Comparison of ENCODE assay signal across 8 mouse cellular contexts in the genomic region with DNA sequence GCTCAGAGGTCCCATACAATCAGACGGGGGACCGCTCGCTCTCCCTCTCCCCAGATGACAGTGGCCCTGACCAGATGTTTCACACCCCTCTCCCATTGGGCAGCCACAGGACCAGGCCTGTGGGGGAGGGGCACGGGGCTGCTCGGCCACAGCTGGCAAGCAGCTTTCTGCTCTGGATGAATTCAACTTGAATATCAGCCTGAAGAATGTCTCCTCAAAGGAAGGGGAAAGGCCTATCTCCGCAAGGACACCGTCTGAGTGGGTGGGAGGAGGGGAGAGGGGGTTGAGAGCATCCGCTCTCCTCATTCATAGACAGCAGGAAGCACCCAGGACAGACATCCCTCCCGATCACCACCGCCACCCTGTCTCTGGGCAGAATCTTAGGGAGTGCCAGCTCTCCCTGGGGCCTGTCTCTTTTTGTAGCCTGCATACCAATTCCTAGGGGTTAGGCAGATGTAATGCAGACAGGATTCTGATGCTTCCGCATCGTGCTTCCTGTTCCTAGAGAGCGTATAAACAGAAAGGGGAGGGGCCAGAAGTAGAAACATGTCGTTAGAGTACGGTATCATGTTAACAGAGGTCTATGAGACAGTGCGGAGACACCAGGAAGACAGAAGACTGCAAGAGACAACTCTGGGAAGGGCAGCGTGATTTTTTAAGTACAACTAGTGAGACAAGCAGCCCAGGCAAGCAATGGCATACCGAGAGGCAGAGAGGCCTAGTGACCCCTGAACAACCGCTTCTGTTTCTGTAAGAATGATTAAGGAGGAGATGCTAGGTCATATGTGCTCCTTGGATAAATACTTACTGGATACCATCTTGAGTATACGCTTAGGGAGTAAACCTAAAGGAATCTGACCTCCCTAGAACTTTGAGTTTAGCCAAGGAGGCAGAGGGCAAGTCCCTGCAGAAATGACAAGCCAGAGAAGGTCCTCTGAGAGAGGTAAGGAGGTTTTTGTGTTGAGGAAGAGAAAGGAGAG.
DNase-seq lines count a peak whose midpoint lies in the region; ATAC-seq lines count a peak whose summit lies in the region.

No protein-coding gene starts in this region.

- peak overlapping the region; percentile 9; the same call in 1 of the 2 replicates for H3K4me2 ChIP-seq in kidney, embryonic 14.5 days (replicated peaks; ENCODE audit: low read depth, low read length)
- peak overlapping the region; percentile 3; the same call in 1 of the 2 replicates for H3K4me2 ChIP-seq in embryonic facial prominence, embryonic 11.5 days (ENCODE audit: low read depth, low read length)
- peak overlapping the region; percentile 32 for H3K4me2 ChIP-seq in intestine, embryonic 15.5 days (replicated peaks)
- peak overlapping the region; percentile 32; the same call in 1 of the 2 replicates for H3K4me2 ChIP-seq in midbrain, embryonic 12.5 days (replicated peaks)

- H3K36me3 ChIP-seq in kidney, embryonic 14.5 days (ENCODE audit: control insufficient read depth, insufficient read depth, low read length), result no peaks in the 10 kb centered on the region
- no peaks in the 10 kb centered on the region for H3K36me3 ChIP-seq in embryonic facial prominence, embryonic 11.5 days (replicated peaks; ENCODE audit: control insufficient read depth, insufficient read depth, low read depth, low read length)
- no peaks in the 10 kb centered on the region for H3K36me3 ChIP-seq in intestine, embryonic 15.5 days
- no peaks in the 10 kb centered on the region for H3K36me3 ChIP-seq in midbrain, embryonic 12.5 days

- peak overlapping the region; percentile 20; the same call in 1 of the 2 replicates for H3K9ac ChIP-seq in kidney, embryonic 14.5 days (ENCODE audit: low read depth, low read length)
- peak overlapping the region; percentile 40 for H3K9ac ChIP-seq in embryonic facial prominence, embryonic 11.5 days (replicated peaks; ENCODE audit: low read length)
- H3K9ac ChIP-seq in intestine, embryonic 15.5 days, result no peak overlapping the region
- no peak overlapping the region; the same call in 1 of the 2 replicates for H3K9ac ChIP-seq in midbrain, embryonic 12.5 days (replicated peaks)

- H3K27me3 ChIP-seq in kidney, embryonic 14.5 days (ENCODE audit: control insufficient read depth, insufficient read depth, low read length), result no peaks in the 10 kb centered on the region
- no peaks in the 10 kb centered on the region for H3K27me3 ChIP-seq in embryonic facial prominence, embryonic 11.5 days (ENCODE audit: control insufficient read depth, insufficient read depth, low read length)
- no peaks in the 10 kb centered on the region for H3K27me3 ChIP-seq in intestine, embryonic 15.5 days (replicated peaks)
- 0 out of 2 replicates have a peak, but pooled peaks cover 7% of the 10 kb centered on the region for H3K27me3 ChIP-seq in midbrain, embryonic 12.5 days

- DNase-seq in kidney, adult 18-20 months, result no peak
- DNase-seq in embryonic facial prominence, embryonic 11.5 days (ENCODE audit: low spot score), result peak; percentile 71
- no peak for DNase-seq in left cerebral cortex, postnatal 4 days
- DNase-seq in layer of hippocampus, adult 9-10 months (ENCODE audit: low spot score), result no peak
- no peak for DNase-seq in cerebellum, adult 11-12 months

- H3K4me1 ChIP-seq in kidney, embryonic 14.5 days (ENCODE audit: control insufficient read depth, insufficient read depth, low read length), result peaks cover 27% of the 10 kb centered on the region
- peaks cover 8% of the 10 kb centered on the region for H3K4me1 ChIP-seq in embryonic facial prominence, embryonic 11.5 days (ENCODE audit: control insufficient read depth, insufficient read depth, low read length)
- peaks cover 20% of the 10 kb centered on the region for H3K4me1 ChIP-seq in intestine, embryonic 15.5 days (replicated peaks)
- H3K4me1 ChIP-seq in midbrain, embryonic 12.5 days, result peaks cover 24% of the 10 kb centered on the region

- intact Hi-C loops in left cerebral cortex, postnatal 4 days (cut with DNase I), result loop anchor here (10.0 kb wide), 2 partner anchors 133 to 463 kb away; no protein-coding TSS in a partner anchor

- ATAC-seq in kidney, embryonic 14.5 days (ENCODE audit: low FRiP score, low TSS enrichment), result peak; percentile 65
- peak; percentile 61 for ATAC-seq in embryonic facial prominence, embryonic 11.5 days (replicated peaks; ENCODE audit: insufficient number of reproducible peaks, low FRiP score, low TSS enrichment, low read depth)
- ATAC-seq in intestine, embryonic 15.5 days, result peak; percentile 75
- peak; percentile 66 for ATAC-seq in midbrain, embryonic 12.5 days (ENCODE audit: low FRiP score, low read depth)

- WGBS in kidney, embryonic 14.5 days, result 16% methylated on average over 20 of the region's 20 CpGs
- WGBS in embryonic facial prominence, embryonic 11.5 days, result 10% methylated on average over 20 of the region's 20 CpGs
- WGBS in intestine, embryonic 15.5 days, result 32% methylated on average over 20 of the region's 20 CpGs
- WGBS in midbrain, embryonic 12.5 days, result 15% methylated on average over 20 of the region's 20 CpGs

- H3K4me3 ChIP-seq in kidney, embryonic 14.5 days (ENCODE audit: low read length), result no peak overlapping the region
- H3K4me3 ChIP-seq in embryonic facial prominence, embryonic 11.5 days (ENCODE audit: low read depth, low read length), result no peak overlapping the region
- no peak overlapping the region for H3K4me3 ChIP-seq in intestine, embryonic 15.5 days (replicated peaks)
- 0 out of 2 replicates have a peak overlapping the region, but pooled peaks have one; percentile 9 for H3K4me3 ChIP-seq in midbrain, embryonic 12.5 days

- no peaks in the 10 kb centered on the region for H3K9me3 ChIP-seq in kidney, embryonic 14.5 days (ENCODE audit: control insufficient read depth, low read length)
- H3K9me3 ChIP-seq in embryonic facial prominence, embryonic 11.5 days (replicated peaks; ENCODE audit: control insufficient read depth, low read length), result no peaks in the 10 kb centered on the region
- no peaks in the 10 kb centered on the region for H3K9me3 ChIP-seq in intestine, embryonic 15.5 days
- no peaks in the 10 kb centered on the region for H3K9me3 ChIP-seq in midbrain, embryonic 12.5 days

- H3K27ac ChIP-seq in kidney, embryonic 14.5 days (ENCODE audit: low read depth, low read length), result peak overlapping the region; percentile 75
- H3K27ac ChIP-seq in embryonic facial prominence, embryonic 11.5 days (replicated peaks; ENCODE audit: low read depth, low read length), result peak overlapping the region; percentile 57
- H3K27ac ChIP-seq in intestine, embryonic 15.5 days, result peak overlapping the region; percentile 75
- no peak overlapping the region for H3K27ac ChIP-seq in midbrain, embryonic 12.5 days (replicated peaks)

Comparison
In these comparisons a context has a peak if more than half of its experiments do, and no peak if none do; other contexts are left out.
1. H3K9ac ChIP-seq: peak in kidney, embryonic 14.5 days (single experiment) and embryonic facial prominence, embryonic 11.5 days (single experiment); none in intestine, embryonic 15.5 days (single experiment) and midbrain, embryonic 12.5 days (single experiment).
2. Peak in every context shown above with its lines, with median percentiles within 50 percentile points of each other: ATAC-seq and H3K4me2 ChIP-seq.